Mouse (Mus musculus) brain, embryonic 14.5 days (tissue): ENCODE data around the gene Slc39a13.
A peak's percentile ranks its signal among the peaks of the same experiment; 100 is the strongest.

Source experiments
- CTCF ChIP-seq: fragments of 200-500 bp; IDR thresholded peaks from 2 replicates; pipeline ENCODE4 v1.5.1; 2012; ENCODE audit warnings: inconsistent platforms, mild to moderate bottlenecking, moderate library complexity, borderline replicate concordance; ENCODE audit not compliant: insufficient read depth, insufficient read length; ENCODE audit errors: extremely low read depth
- POLR2A ChIP-seq: fragments of 200-500 bp; IDR thresholded peaks from 2 replicates; pipeline ENCODE4 v1.6.1; 2012; ENCODE audit warnings: mild to moderate bottlenecking, inconsistent platforms, borderline replicate concordance; ENCODE audit not compliant: poor library complexity, insufficient read depth, insufficient read length, severe bottlenecking; ENCODE audit errors: extremely low read depth

GRCm38 (mm10) chr2:91070076-91070800, at the start of gene Slc39a13:
- peak; percentile 98 for TF ChIP-seq CTCF
- TF ChIP-seq POLR2A = peak; percentile 24; the same call in 1 of the 2 replicates
